Mouse (Mus musculus) 3134 (cell line): ENCODE results near the gene Cd81.

Source experiments
- DNase-seq: peaks from one replicate; pipeline ENCODE4 v3.0.0-alpha.2; 2011; ENCODE audit warnings: low spot score; ENCODE audit not compliant: insufficient read length; ENCODE audit errors: extremely low read depth

Cd81 gene

DNA sequence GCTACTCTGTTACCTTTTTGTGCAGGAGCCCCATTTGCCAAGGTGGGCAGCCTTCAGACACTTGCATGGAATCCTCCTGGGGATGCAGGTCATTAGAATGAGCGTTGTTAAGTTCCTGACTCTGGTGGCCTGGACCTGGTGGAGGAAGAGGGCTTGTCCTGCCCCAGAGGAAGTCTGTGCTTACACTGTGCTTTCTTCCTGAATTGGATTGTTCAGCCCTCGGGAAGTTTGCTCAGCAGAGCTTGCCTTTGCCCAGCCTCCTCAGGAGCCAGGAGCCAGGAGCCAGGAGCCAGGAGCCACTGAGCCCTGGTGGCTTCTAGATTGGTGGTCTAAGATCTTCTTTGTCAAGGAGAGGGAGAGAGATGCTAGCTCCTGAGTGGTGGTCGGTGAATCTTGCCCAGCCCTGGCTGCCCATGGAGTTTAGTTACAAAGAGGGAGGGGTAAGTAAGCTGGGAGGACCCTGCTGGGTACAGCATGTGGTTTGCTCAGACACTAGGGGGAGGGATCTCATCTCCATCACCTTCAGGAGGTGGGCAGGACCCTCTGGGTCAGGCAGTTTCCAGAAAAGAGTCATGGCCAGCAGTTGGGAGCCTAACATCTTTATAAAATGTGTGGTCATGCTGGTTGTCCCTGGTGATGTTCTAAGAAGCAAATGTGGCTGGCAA is 56.6 kb downstream of the Cd81 start:
- DNase-seq = no peak

- no peak for DNase-seq
These were observed 57.2 kb downstream of the Cd81 start for GRCm38 (mm10) chr7:143109696-143110095.

- DNase-seq = no peak
These were observed 58.3 kb downstream of the Cd81 start for GRCm38 (mm10) chr7:143110803-143111202.

DNA sequence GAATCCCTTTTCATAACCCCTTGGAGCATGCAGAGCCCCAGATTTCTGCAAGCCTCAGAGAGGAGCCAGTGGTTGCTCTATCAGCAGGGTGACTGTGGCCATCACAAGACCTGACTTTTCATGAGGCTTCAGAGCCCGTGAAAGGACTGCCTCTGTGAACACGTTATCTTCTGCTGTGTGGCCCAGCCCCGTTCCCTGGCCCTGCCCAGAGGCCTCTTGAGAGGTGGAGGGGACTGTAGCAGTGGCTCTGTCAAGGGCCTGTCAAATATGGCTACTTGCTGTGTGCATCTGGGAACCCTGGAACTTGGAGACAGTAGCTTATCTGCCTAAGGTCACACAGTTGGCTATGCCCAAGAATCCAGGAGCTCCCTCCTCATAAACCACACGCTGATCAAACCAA is 59.2 kb downstream of the Cd81 start:
- DNase-seq = no peak

- no peak for DNase-seq
These were observed 59.9 kb downstream of the Cd81 start for GRCm38 (mm10) chr7:143112395-143112794.

DNA sequence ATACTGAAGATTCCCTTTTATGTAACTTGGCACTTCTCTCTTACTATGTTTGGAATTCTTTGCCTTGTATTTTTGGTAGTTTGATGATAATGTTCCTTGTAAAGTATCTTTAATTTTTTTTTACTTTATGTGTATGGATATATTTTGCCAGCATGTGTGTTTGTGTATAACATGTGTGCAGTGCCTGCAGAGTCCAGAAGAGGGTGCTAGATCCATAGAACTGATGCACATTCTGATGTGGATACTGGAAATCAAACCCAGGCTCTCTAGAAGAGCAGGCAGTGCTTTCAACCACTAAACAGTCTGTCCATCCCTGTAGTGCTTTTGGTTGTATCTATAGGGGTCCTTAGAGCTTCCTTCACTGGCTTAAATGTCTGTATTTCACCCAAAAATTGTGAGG is 62.2 kb downstream of the Cd81 start:
- DNase-seq = no peak

- no peak for DNase-seq
These were observed 64.0 kb downstream of the Cd81 start for GRCm38 (mm10) chr7:143116521-143116920.
